Mouse (Mus musculus) limb, embryonic 12.5 days (tissue): ENCODE measurements around the gene Neu1. TPM values are rescaled to one million over a fixed set of nuclear protein-coding genes. Genes with fewer than 3 reads are reported as not detected.
A peak's percentile ranks its signal among the peaks of the same experiment; 100 is the strongest.
"Not testable (repeated sequence)": the region's sequence is repeated elsewhere in the genome, so short reads cannot be mapped to it uniquely, and the experiment has no call there.

ENCODE experiments used
- ATAC-seq: fragments of 200-750 bp; cut with Nextera tagmentation; 2 replicates; pipeline ENCODE4 v1.8.0; 2017; ENCODE audit warnings: low read depth, moderate TSS enrichment; ENCODE audit not compliant: insufficient number of reproducible peaks, insufficient read depth, low FRiP score, low TSS enrichment
- H3K27ac ChIP-seq: fragments of 300-500 bp; sonication (generic); 2 replicates; pipeline ENCODE4 v1.5.1; 2016; ENCODE audit warnings: mild to moderate bottlenecking, moderate library complexity
- H3K27me3 ChIP-seq: fragments of 300-500 bp; sonication (generic); 2 replicates; pipeline ENCODE4 v1.6.1; 2016; ENCODE audit warnings: mild to moderate bottlenecking, moderate library complexity
- H3K36me3 ChIP-seq: fragments of 300-500 bp; sonication (generic); 2 replicates; pipeline ENCODE4 v1.6.1; 2016; ENCODE audit warnings: mild to moderate bottlenecking, moderate library complexity
- H3K4me1 ChIP-seq: fragments of 300-500 bp; sonication (generic); replicated peaks from 2 replicates; pipeline ENCODE4 v1.6.1; 2016
- H3K4me2 ChIP-seq: fragments of 300-500 bp; sonication (generic); 2 replicates; pipeline ENCODE4 v1.6.1; 2016; ENCODE audit warnings: mild to moderate bottlenecking, moderate library complexity
- H3K4me3 ChIP-seq: fragments of 300-500 bp; sonication (generic); replicated peaks from 2 replicates; pipeline ENCODE4 v1.5.1; 2016; ENCODE audit warnings: mild to moderate bottlenecking
- H3K9ac ChIP-seq: fragments of 300-500 bp; sonication (generic); replicated peaks from 2 replicates; pipeline ENCODE4 v1.6.1; 2016; ENCODE audit warnings: mild to moderate bottlenecking, moderate library complexity
- H3K9me3 ChIP-seq: fragments of 300-500 bp; sonication (generic); 2 replicates; pipeline ENCODE4 v1.6.1; 2016; ENCODE audit warnings: mild to moderate bottlenecking, moderate library complexity
- WGBS: fragments of 180-500 bp; shearing (Covaris S2); methylation state at CpG from one replicate; pipeline ENCODE4 v1.1.7; 2016; 5-methylcytosine and 5-hydroxymethylcytosine counted together
- polyA plus RNA-seq: library from polyadenylated mRNA; unstranded; fragments of >200 nt; fragmentation: Nextera tagmentation; extraction: Ambion mirVana; gene quantifications from 2 replicates; pipeline ENCODE4 v1.2.1, GENCODE M21; 2016

Neu1 gene
- polyA plus RNA-seq, 1 experiment from 2014 or later = 18.9 TPM

GRCm38 (mm10) chr17:34949553-34949969 lies 18.5 kb downstream of the Neu1 start:
- ATAC-seq = no peak
- H3K4me3 ChIP-seq = 0 out of 2 replicates have a peak overlapping the region, but pooled peaks have one; percentile 97
- peak overlapping the region; percentile 96 for H3K27ac ChIP-seq
- H3K27me3 ChIP-seq = no peaks in the 10 kb centered on the region
- 0 out of 2 replicates have a peak overlapping the region, but pooled peaks have one; percentile 4 for H3K4me2 ChIP-seq
- no peaks in the 10 kb centered on the region for H3K9me3 ChIP-seq
- WGBS = 32% methylated on average over 4 of the region's 4 CpGs
- H3K36me3 ChIP-seq = peaks cover 22% of the 10 kb centered on the region
- H3K9ac ChIP-seq = no peak overlapping the region
- peaks cover 9% of the 10 kb centered on the region for H3K4me1 ChIP-seq

GRCm38 (mm10) chr17:34950514-34951455 lies 19.7 kb downstream of the Neu1 start:
- peaks cover 11% of the 10 kb centered on the region for H3K27me3 ChIP-seq
- H3K4me2 ChIP-seq = peak overlapping the region; percentile 97
- peak overlapping the region; percentile 96 for H3K27ac ChIP-seq
- H3K9ac ChIP-seq = peak overlapping the region; percentile 99
- H3K4me3 ChIP-seq = peak overlapping the region; percentile 97
- no peaks in the 10 kb centered on the region for H3K9me3 ChIP-seq
- H3K36me3 ChIP-seq = peaks cover 22% of the 10 kb centered on the region
- H3K4me1 ChIP-seq = peaks cover 9% of the 10 kb centered on the region
- no peak for ATAC-seq
- 22% methylated on average over 10 of the region's 10 CpGs for WGBS

GRCm38 (mm10) chr17:34951636-34952377 lies 20.8 kb downstream of the Neu1 start:
- H3K9me3 ChIP-seq = no peaks in the 10 kb centered on the region
- peak overlapping the region; percentile 96 for H3K27ac ChIP-seq
- peak overlapping the region; percentile 97 for H3K4me2 ChIP-seq
- H3K9ac ChIP-seq = peak overlapping the region; percentile 99
- no peak; the same call in 1 of the 2 replicates for ATAC-seq
- H3K27me3 ChIP-seq = peaks cover 18% of the 10 kb centered on the region
- peak overlapping the region; percentile 97 for H3K4me3 ChIP-seq
- H3K36me3 ChIP-seq = peaks cover 22% of the 10 kb centered on the region
- WGBS = under 1% methylated on average over 29 of the region's 29 CpGs
- H3K4me1 ChIP-seq = peaks cover 9% of the 10 kb centered on the region

- H3K27me3 ChIP-seq = peaks cover 21% of the 10 kb centered on the region
- peaks cover 9% of the 10 kb centered on the region for H3K4me1 ChIP-seq
- no peaks in the 10 kb centered on the region for H3K9me3 ChIP-seq
- peak overlapping the region; percentile 96 for H3K27ac ChIP-seq
- peak overlapping the region; percentile 99 for H3K9ac ChIP-seq
- WGBS = under 1% methylated on average over 23 of the region's 23 CpGs
- peak overlapping the region; percentile 97 for H3K4me3 ChIP-seq
- peak; percentile 77 for ATAC-seq
- H3K4me2 ChIP-seq = peak overlapping the region; percentile 97
- peaks cover 22% of the 10 kb centered on the region for H3K36me3 ChIP-seq
Observed at GRCm38 (mm10) chr17:34952378-34953040, 21.5 kb downstream of the Neu1 start.

GRCm38 (mm10) chr17:34953258-34953657 lies 22.2 kb downstream of the Neu1 start:
- Histone ChIP-seq H3K9ac (no peak overlapping the region), H3K4me3 (peak overlapping the region; percentile 97; the same call in 1 of the 2 replicates), H3K9me3 (no peaks in the 10 kb centered on the region), H3K27me3 (peaks cover 21% of the 10 kb centered on the region), H3K36me3 (peaks cover 22% of the 10 kb centered on the region), H3K27ac (no peak overlapping the region), H3K4me2 (peak overlapping the region; percentile 97; the same call in 1 of the 2 replicates), H3K4me1 (peaks cover 9% of the 10 kb centered on the region)
- no peak for ATAC-seq
- 88% methylated on average over 3 of the region's 3 CpGs for WGBS

- 90% methylated on average over 4 of the region's 4 CpGs for WGBS
- peaks cover 21% of the 10 kb centered on the region for H3K27me3 ChIP-seq
- no peak overlapping the region for H3K9ac ChIP-seq
- peaks cover 9% of the 10 kb centered on the region for H3K4me1 ChIP-seq
- H3K4me3 ChIP-seq = no peak overlapping the region
- H3K4me2 ChIP-seq = no peak overlapping the region
- H3K9me3 ChIP-seq = no peaks in the 10 kb centered on the region
- H3K27ac ChIP-seq = no peak overlapping the region
- H3K36me3 ChIP-seq = peaks cover 22% of the 10 kb centered on the region
- no peak for ATAC-seq
Observed at GRCm38 (mm10) chr17:34953904-34954303, 22.9 kb downstream of the Neu1 start.

- Histone ChIP-seq H3K4me3 (no peak overlapping the region), H3K36me3 (peaks cover 16% of the 10 kb centered on the region), H3K4me1 (peaks cover 11% of the 10 kb centered on the region), H3K9me3 (no peaks in the 10 kb centered on the region), H3K27ac (no peak overlapping the region), H3K27me3 (peaks cover 21% of the 10 kb centered on the region), H3K9ac (0 out of 2 replicates have a peak overlapping the region, but pooled peaks have one; percentile 12), H3K4me2 (no peak overlapping the region)
- no peak for ATAC-seq
- WGBS = 70% methylated on average over 4 of the region's 4 CpGs
Observed at GRCm38 (mm10) chr17:34954831-34955230, 23.8 kb downstream of the Neu1 start.

- H3K27ac ChIP-seq = no peak overlapping the region
- 80% methylated on average over 3 of the region's 3 CpGs for WGBS
Observed at GRCm38 (mm10) chr17:34955884-34956283, 24.8 kb downstream of the Neu1 start.

GRCm38 (mm10) chr17:34956340-34956739 lies 25.3 kb downstream of the Neu1 start:
- 40% methylated on average over 1 of the region's 1 CpGs for WGBS
- ATAC-seq = no peak
- Histone ChIP-seq H3K9me3 (no peaks in the 10 kb centered on the region), H3K4me3 (no peak overlapping the region), H3K9ac (no peak overlapping the region), H3K4me2 (no peak overlapping the region), H3K27me3 (peaks cover 24% of the 10 kb centered on the region), H3K36me3 (0 out of 2 replicates have a peak, but pooled peaks cover 3% of the 10 kb centered on the region), H3K4me1 (peaks cover 8% of the 10 kb centered on the region), H3K27ac (no peak overlapping the region)

More at GRCm38 (mm10) chr17:34955884-34956283, 24.8 kb downstream of the Neu1 start:
- no peak overlapping the region for H3K4me2 ChIP-seq
- H3K9ac ChIP-seq = 0 out of 2 replicates have a peak overlapping the region, but pooled peaks have one; percentile 23
- H3K36me3 ChIP-seq = peaks cover 6% of the 10 kb centered on the region
- H3K27me3 ChIP-seq = peaks cover 21% of the 10 kb centered on the region
- ATAC-seq = no peak
- peaks cover 9% of the 10 kb centered on the region for H3K4me1 ChIP-seq
- no peaks in the 10 kb centered on the region for H3K9me3 ChIP-seq
- H3K4me3 ChIP-seq = no peak overlapping the region

- H3K9me3 ChIP-seq, H3K36me3 ChIP-seq, H3K4me1 ChIP-seq, H3K9ac ChIP-seq, H3K4me2 ChIP-seq, H3K4me3 ChIP-seq, ATAC-seq, H3K27ac ChIP-seq: not testable (repeated sequence)
- H3K27me3 ChIP-seq = peaks cover 33% of the 10 kb centered on the region
- 15% methylated on average over 38 of the region's 40 CpGs for WGBS
Observed at GRCm38 (mm10) chr17:34957291-34957690, 26.2 kb downstream of the Neu1 start.
